Mouse (Mus musculus): ENCODE results near the gene Rcan1. TPM values are rescaled to one million over a fixed set of nuclear protein-coding genes. Genes with fewer than 3 reads are reported as not detected.

Rcan1 gene
- polyA plus RNA-seq, 1 experiment: 11.6 TPM

DNA sequence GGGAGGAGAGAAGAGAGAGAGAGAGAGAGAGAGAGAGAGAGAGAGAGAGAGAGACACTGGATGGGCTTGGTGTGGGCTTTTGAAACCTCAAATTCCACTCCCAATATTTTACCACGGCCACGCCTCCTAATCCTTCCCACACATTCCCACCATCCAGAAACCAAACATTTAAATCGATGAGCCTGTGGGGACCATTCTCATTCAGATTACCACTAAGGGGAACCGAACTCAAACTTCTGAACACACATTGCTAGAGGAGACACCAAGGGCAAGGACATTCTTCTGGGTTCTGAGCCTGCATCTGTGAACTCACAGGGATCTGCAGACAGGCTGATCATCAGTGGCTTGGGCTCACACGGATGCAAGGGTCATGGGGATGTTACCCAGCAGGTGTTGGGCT, 17.8 kb upstream of the Rcan1 start:
- no peak overlapping the region for H3K4me3 ChIP-seq (ENCODE audit: control insufficient read depth, low read depth, low read length)
- no peak for TF ChIP-seq POLR2A (IDR thresholded peaks at IDR 0.05; ENCODE audit: control insufficient read depth, low read depth, low read length)
- TF ChIP-seq CTCF (IDR thresholded peaks at IDR 0.05; ENCODE audit: control insufficient read depth, insufficient read depth, insufficient replicate concordance, low read depth, low read length): no peak
- no peak overlapping the region for H3K27ac ChIP-seq (ENCODE audit: control insufficient read depth, insufficient read depth, low read depth, low read length)
- no peaks in the 10 kb centered on the region for H3K36me3 ChIP-seq (ENCODE audit: control insufficient read depth, insufficient read depth, low read length)
- H3K27me3 ChIP-seq (ENCODE audit: control insufficient read depth, insufficient read depth, low read length): no peaks in the 10 kb centered on the region
- H3K4me1 ChIP-seq (ENCODE audit: control insufficient read depth, insufficient read depth, low read length): no peaks in the 10 kb centered on the region; the same call in 1 of the 2 replicates

DNA sequence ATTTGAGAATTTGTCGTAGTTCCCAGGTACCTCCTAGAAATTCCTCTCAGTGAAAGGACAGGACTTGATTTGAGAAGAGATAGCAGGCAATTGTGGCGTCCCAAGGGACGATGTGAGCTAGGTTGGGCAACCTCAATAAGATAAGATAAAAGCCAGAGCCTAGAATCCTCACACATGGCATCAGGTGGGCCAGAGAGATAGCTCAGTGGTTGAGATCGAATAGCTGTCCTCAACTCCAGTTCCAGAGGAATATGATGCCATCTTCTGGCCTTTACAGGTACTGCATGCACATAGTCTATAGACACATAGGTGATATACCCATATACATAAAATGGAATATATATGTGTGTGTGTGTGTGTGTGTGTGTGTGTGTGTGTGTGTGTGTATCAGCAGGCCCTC, 16.8 kb upstream of the Rcan1 start:
- no peaks in the 10 kb centered on the region for H3K27me3 ChIP-seq (ENCODE audit: control insufficient read depth, insufficient read depth, low read length)
- no peak overlapping the region for H3K4me3 ChIP-seq (ENCODE audit: control insufficient read depth, low read depth, low read length)
- no peak for TF ChIP-seq POLR2A (IDR thresholded peaks at IDR 0.05; ENCODE audit: control insufficient read depth, low read depth, low read length)
- TF ChIP-seq CTCF (IDR thresholded peaks at IDR 0.05; ENCODE audit: control insufficient read depth, insufficient read depth, insufficient replicate concordance, low read depth, low read length): peak; percentile 16; the same call in 1 of the 2 replicates
- H3K4me1 ChIP-seq (ENCODE audit: control insufficient read depth, insufficient read depth, low read length): no peaks in the 10 kb centered on the region; the same call in 1 of the 2 replicates
- no peak overlapping the region for H3K27ac ChIP-seq (ENCODE audit: control insufficient read depth, insufficient read depth, low read depth, low read length)
- H3K36me3 ChIP-seq (ENCODE audit: control insufficient read depth, insufficient read depth, low read length): no peaks in the 10 kb centered on the region

GRCm38 (mm10) chr16:92487086-92487485, 16.4 kb upstream of the Rcan1 start:
- H3K36me3 ChIP-seq (ENCODE audit: control insufficient read depth, insufficient read depth, low read length): no peaks in the 10 kb centered on the region
- no peak for TF ChIP-seq POLR2A (IDR thresholded peaks at IDR 0.05; ENCODE audit: control insufficient read depth, low read depth, low read length)
- TF ChIP-seq CTCF (IDR thresholded peaks at IDR 0.05; ENCODE audit: control insufficient read depth, insufficient read depth, insufficient replicate concordance, low read depth, low read length): no peak
- no peak overlapping the region for H3K27ac ChIP-seq (ENCODE audit: control insufficient read depth, insufficient read depth, low read depth, low read length)
- H3K4me1 ChIP-seq (ENCODE audit: control insufficient read depth, insufficient read depth, low read length): no peaks in the 10 kb centered on the region; the same call in 1 of the 2 replicates
- no peak overlapping the region for H3K4me3 ChIP-seq (ENCODE audit: control insufficient read depth, low read depth, low read length)
- no peaks in the 10 kb centered on the region for H3K27me3 ChIP-seq (ENCODE audit: control insufficient read depth, insufficient read depth, low read length)

DNA sequence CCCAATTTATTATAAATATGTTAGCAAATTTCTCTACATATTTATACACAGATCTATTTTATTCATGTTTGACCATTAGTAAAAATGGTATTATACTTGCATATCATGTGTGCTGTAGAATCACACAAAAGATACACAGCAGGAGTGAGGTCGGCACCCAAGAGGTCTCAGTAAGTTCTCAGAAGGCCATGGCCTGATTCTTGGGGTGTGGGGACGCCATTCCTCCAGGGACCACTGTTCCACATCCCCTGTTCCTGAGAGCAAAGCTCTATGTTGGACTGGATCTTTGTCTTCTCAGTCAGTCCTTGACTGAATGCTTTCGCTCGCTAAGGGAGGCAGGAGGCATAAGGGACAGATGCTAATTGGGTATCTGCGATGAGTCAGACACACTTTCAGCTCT, 14.8 kb upstream of the Rcan1 start, which contains the start of gene Clic6:
Gene Clic6, plus strand, starts transcription at position 301 of the 400 bp plus-strand sequence.
- no peak within 1 kb of the TSS for H3K27ac ChIP-seq (ENCODE audit: control insufficient read depth, insufficient read depth, low read depth, low read length)
- H3K4me1 ChIP-seq (ENCODE audit: control insufficient read depth, insufficient read depth, low read length): no peaks in the 10 kb centered on the region; the same call in 1 of the 2 replicates
- no peaks in the 10 kb centered on the region for H3K36me3 ChIP-seq (ENCODE audit: control insufficient read depth, insufficient read depth, low read length)
- H3K27me3 ChIP-seq (ENCODE audit: control insufficient read depth, insufficient read depth, low read length): no peaks in the 10 kb centered on the region
- no peak within 1 kb of the TSS for H3K4me3 ChIP-seq (ENCODE audit: control insufficient read depth, low read depth, low read length)
- TF ChIP-seq CTCF (IDR thresholded peaks at IDR 0.05; ENCODE audit: control insufficient read depth, insufficient read depth, insufficient replicate concordance, low read depth, low read length): no peak

GRCm38 (mm10) chr16:92478561-92479150, 8.0 kb upstream of the Rcan1 start:
- no peak for TF ChIP-seq POLR2A (IDR thresholded peaks at IDR 0.05; ENCODE audit: control insufficient read depth, low read depth, low read length)
- peak; percentile 25; the same call in 1 of the 2 replicates for TF ChIP-seq CTCF (IDR thresholded peaks at IDR 0.05; ENCODE audit: control insufficient read depth, insufficient read depth, insufficient replicate concordance, low read depth, low read length)
- Histone ChIP-seq H3K27me3 (ENCODE audit: control insufficient read depth, insufficient read depth, low read length) (no peaks in the 10 kb centered on the region), H3K27ac (ENCODE audit: control insufficient read depth, insufficient read depth, low read depth, low read length) (no peak overlapping the region), H3K36me3 (ENCODE audit: control insufficient read depth, insufficient read depth, low read length) (no peaks in the 10 kb centered on the region), H3K4me3 (ENCODE audit: control insufficient read depth, low read depth, low read length) (no peak overlapping the region), H3K4me1 (ENCODE audit: control insufficient read depth, insufficient read depth, low read length) (peaks cover 10% of the 10 kb centered on the region)

DNA sequence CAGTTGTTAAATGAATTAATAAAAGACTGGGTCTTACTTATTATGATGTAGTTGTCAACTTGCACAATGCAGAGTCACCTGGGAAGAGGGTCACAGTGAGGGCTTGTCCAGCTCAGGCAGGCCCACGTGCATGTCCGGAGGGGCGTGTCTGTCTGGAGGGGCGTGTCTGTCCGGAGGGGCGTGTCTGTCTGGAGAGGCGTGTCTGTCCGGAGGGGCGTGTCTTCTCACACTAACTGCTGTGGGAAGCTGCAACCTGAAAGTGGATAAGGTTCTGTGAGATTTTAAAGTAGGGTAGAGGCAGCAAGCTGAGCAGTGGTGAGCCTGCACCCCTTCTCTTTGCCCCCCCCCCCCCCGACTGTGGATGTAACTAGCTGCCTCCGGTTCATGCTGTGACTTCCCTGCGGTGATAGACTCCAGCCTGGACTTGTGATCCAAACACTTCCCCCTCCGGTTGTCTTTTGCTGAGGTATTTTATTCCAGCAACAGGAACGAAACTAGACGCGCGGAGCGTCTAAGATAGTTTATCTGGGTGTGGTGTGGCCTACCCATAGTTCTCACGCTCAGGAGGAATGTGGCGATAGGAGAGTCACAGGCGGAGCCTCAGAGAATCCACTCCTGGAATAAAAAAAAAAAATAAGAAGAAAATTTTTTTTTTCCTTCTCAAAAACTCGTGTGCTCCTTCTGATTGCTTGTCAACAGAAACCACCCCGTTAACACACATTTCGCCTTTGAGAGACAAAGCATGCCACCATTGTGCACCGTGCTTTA, 4.6 kb upstream of the Rcan1 start:
- TF ChIP-seq CTCF (IDR thresholded peaks at IDR 0.05; ENCODE audit: control insufficient read depth, insufficient read depth, insufficient replicate concordance, low read depth, low read length): no peak
- TF ChIP-seq POLR2A (IDR thresholded peaks at IDR 0.05; ENCODE audit: control insufficient read depth, low read depth, low read length): no peak
- no peak overlapping the region for H3K4me3 ChIP-seq (ENCODE audit: control insufficient read depth, low read depth, low read length)
- H3K4me1 ChIP-seq (ENCODE audit: control insufficient read depth, insufficient read depth, low read length): peaks cover 10% of the 10 kb centered on the region

GRCm38 (mm10) chr16:92472898-92473297, 2.2 kb upstream of the Rcan1 start:
- H3K27me3 ChIP-seq (ENCODE audit: control insufficient read depth, insufficient read depth, low read length): no peaks in the 10 kb centered on the region
- no peak overlapping the region for H3K4me3 ChIP-seq (ENCODE audit: control insufficient read depth, low read depth, low read length)
- no peak overlapping the region for H3K27ac ChIP-seq (ENCODE audit: control insufficient read depth, insufficient read depth, low read depth, low read length)
- H3K4me1 ChIP-seq (ENCODE audit: control insufficient read depth, insufficient read depth, low read length): peaks cover 5% of the 10 kb centered on the region
- no peaks in the 10 kb centered on the region for H3K36me3 ChIP-seq (ENCODE audit: control insufficient read depth, insufficient read depth, low read length)
- TF ChIP-seq CTCF (IDR thresholded peaks at IDR 0.05; ENCODE audit: control insufficient read depth, insufficient read depth, insufficient replicate concordance, low read depth, low read length) (no peak), POLR2A (IDR thresholded peaks at IDR 0.05; ENCODE audit: control insufficient read depth, low read depth, low read length) (no peak)

More for the DNA sequence above, 4.6 kb upstream of the Rcan1 start:
- Histone ChIP-seq H3K27me3 (ENCODE audit: control insufficient read depth, insufficient read depth, low read length) (no peaks in the 10 kb centered on the region), H3K27ac (ENCODE audit: control insufficient read depth, insufficient read depth, low read depth, low read length) (no peak overlapping the region), H3K36me3 (ENCODE audit: control insufficient read depth, insufficient read depth, low read length) (no peaks in the 10 kb centered on the region)
